Mouse (Mus musculus) hindbrain, postnatal 0 days (tissue): ENCODE measurements around the gene Sit1. TPM values are rescaled to one million over a fixed set of nuclear protein-coding genes. Genes with fewer than 3 reads are reported as not detected.

Experiments used
- ATAC-seq: fragments of 200-750 bp; cut with Nextera tagmentation; 2 replicates; pipeline ENCODE4 v1.8.0; 2017; ENCODE audit warnings: mild to moderate bottlenecking, moderate TSS enrichment, moderate library complexity
- DNase-seq: peaks from one replicate; pipeline ENCODE4 v3.0.0-alpha.2; 2015; ENCODE audit warnings: low spot score
- H3K27ac ChIP-seq: fragments of 300-500 bp; sonication (generic); 2 replicates; pipeline ENCODE4 v1.5.1; 2014; ENCODE audit warnings: mild to moderate bottlenecking
- H3K27me3 ChIP-seq: fragments of 300-500 bp; sonication (generic); 2 replicates; pipeline ENCODE4 v1.6.1; 2014; ENCODE audit warnings: low read length, mixed read lengths; ENCODE audit not compliant: insufficient read depth
- H3K36me3 ChIP-seq: fragments of 300-500 bp; sonication (generic); 2 replicates; pipeline ENCODE4 v1.6.1; 2014; ENCODE audit warnings: low read length, mixed read lengths; ENCODE audit not compliant: insufficient read depth
- H3K4me1 ChIP-seq: fragments of 300-500 bp; sonication (generic); 2 replicates; pipeline ENCODE4 v1.6.1; 2014; ENCODE audit warnings: antibody characterized with exemption, low read length, mixed read lengths; ENCODE audit not compliant: insufficient read depth
- H3K4me2 ChIP-seq: fragments of 300-500 bp; sonication (generic); 2 replicates; pipeline ENCODE4 v1.6.1; 2014; ENCODE audit warnings: low read depth, mild to moderate bottlenecking, low read length, moderate library complexity, mixed read lengths
- H3K4me3 ChIP-seq: fragments of 300-500 bp; sonication (generic); 2 replicates; pipeline ENCODE4 v1.5.1; 2014; ENCODE audit warnings: low read length
- H3K9ac ChIP-seq: fragments of 300-500 bp; sonication (generic); replicated peaks from 2 replicates; pipeline ENCODE4 v1.6.1; 2014; ENCODE audit warnings: mild to moderate bottlenecking, low read length, moderate library complexity, mixed read lengths
- H3K9me3 ChIP-seq: fragments of 300-500 bp; sonication (generic); 2 replicates; pipeline ENCODE4 v1.6.1; 2016; ENCODE audit warnings: low read length, mixed read lengths
- CTCF ChIP-seq: IDR thresholded peaks from 2 replicates; pipeline ENCODE4 v1.5.1; 2016; ENCODE audit warnings: antibody characterized with exemption, control low read depth, low read depth
- WGBS: fragments of 180-500 bp; shearing (Covaris S2); extraction: QIAGEN DNeasy Blood & Tissue Kit; methylation state at CpG from one replicate; pipeline ENCODE4 v1.1.7; 2014; 5-methylcytosine and 5-hydroxymethylcytosine counted together
- polyA plus RNA-seq: library from polyadenylated mRNA; unstranded; fragments of >200 nt; fragmentation: Nextera tagmentation; extraction: Ambion mirVana; gene quantifications from 2 replicates; pipeline ENCODE4 v1.2.1, GENCODE M21; 2015
- total RNA-seq: library from RNA; depleted of rRNA; stranded (reverse); fragments of >200 nt; gene quantifications from 2 replicates; pipeline ENCODE4 v1.2.3, GENCODE M21; 2014

Sit1 gene
- total and polyA plus RNA-seq, 2 experiments from 2014 or later = not detected

DNA sequence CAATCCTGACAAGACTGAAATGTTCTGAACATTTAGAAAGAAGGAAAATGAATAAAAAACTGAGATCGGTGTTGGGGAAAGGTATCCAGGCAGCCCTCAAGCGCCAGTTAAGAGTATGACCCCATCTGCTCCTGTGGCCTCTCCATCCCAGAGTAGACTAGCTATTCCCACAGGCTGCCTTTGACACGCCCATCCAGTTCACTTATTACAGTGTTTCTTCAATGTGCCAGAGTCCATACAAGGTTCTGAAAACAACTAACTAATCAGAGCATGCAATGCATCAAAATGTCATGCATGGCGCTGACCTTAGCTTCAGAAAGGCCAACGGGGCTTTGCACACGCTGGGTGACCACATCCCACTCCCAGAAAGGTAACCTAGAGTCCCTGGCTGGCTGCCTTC, 20.0 kb upstream of the Sit1 start:
- H3K9me3 ChIP-seq = no peaks in the 10 kb centered on the region
- no peak for TF ChIP-seq CTCF
- no peak overlapping the region for H3K27ac ChIP-seq
- H3K4me2 ChIP-seq = no peak overlapping the region
- ATAC-seq = no peak
- no peak for DNase-seq
- H3K4me1 ChIP-seq = peaks cover under 1% of the 10 kb centered on the region; the same call in 1 of the 2 replicates
- H3K27me3 ChIP-seq = no peaks in the 10 kb centered on the region
- H3K9ac ChIP-seq = no peak overlapping the region
- no peak overlapping the region for H3K4me3 ChIP-seq
- no peaks in the 10 kb centered on the region for H3K36me3 ChIP-seq
- WGBS = 78% methylated on average over 6 of the region's 6 CpGs

DNA sequence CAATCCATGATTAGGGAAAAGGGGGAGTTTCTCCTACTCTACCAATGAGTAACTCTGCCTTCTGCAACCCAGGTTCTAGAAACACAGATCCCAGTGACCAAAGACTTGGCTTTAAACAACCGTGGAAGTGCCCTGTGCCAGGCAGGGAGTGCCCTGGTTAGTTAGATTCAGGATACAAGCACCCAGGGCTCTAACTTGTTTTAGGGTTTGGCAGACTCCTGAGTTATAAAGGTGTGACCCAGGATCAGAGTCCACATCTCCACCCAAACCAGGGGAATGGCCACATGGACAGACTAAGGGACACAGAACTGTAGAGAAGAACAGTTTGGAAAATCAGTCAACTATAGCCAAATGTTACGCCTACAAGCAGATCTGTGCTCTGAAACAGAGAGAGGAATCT, 19.5 kb upstream of the Sit1 start:
- ATAC-seq = no peak
- H3K4me3 ChIP-seq = no peak overlapping the region
- no peak for TF ChIP-seq CTCF
- 83% methylated on average over 2 of the region's 2 CpGs for WGBS
- no peaks in the 10 kb centered on the region for H3K9me3 ChIP-seq
- H3K27me3 ChIP-seq = no peaks in the 10 kb centered on the region
- H3K4me1 ChIP-seq = no peaks in the 10 kb centered on the region
- no peak for DNase-seq
- H3K27ac ChIP-seq = no peak overlapping the region
- H3K4me2 ChIP-seq = no peak overlapping the region
- no peaks in the 10 kb centered on the region for H3K36me3 ChIP-seq
- H3K9ac ChIP-seq = no peak overlapping the region

DNA sequence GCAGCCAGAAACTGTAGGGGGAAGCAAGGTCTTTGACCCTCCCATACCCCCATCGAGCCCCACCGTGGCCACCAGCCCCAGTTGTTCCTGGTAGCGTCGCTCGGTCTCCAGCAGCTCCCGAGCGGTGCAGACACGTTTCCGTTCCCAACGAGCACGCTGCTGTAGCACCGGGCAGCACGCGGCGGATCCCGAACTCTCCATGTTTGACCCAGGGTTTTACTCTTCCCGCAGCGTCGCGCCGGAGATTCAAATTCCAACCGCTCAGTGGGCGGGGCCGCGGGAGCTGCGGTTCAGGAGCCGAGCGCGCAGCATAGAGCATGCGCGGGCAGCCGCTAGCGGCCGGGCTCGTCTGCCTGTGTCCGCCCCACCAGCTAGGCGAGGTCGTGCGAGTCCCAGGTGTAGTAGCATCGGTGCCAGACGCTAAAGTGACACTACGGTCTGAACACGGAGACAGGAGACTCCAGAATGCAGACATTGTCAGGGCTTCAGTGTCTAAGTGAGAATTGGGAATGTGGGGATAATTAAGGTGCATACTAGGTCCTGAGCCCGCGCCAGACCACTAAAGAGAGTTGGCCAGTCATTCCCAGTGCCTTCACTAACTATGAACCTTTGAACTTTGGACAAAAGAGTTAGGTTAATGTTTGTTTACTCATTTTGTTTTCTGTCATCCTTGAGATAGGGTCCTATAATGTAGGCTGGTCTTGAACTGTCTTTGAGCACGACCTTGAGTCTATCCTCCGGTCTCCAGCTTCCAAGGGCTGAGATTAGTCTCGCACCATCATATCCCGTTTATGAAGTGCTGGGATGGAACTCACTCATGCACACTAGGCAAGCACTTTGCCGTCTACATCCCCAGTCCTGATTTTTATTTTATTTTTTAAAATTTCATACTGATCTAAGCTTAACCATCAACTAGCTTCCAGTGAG, 16.1 kb upstream of the Sit1 start, which contains the start of gene Arhgef39:
Gene Arhgef39 (minus strand): TSS at position 289 of the 927 bp plus-strand sequence.
- WGBS = 7% methylated on average over 50 of the region's 50 CpGs
- Histone ChIP-seq H3K36me3 (no peaks in the 10 kb centered on the region; the same call in 1 of the 2 replicates), H3K4me3 (peak within 1 kb of the TSS; percentile 61), H3K27me3 (no peaks in the 10 kb centered on the region), H3K9me3 (no peaks in the 10 kb centered on the region), H3K4me2 (peak within 1 kb of the TSS; percentile 82), H3K27ac (no peak within 1 kb of the TSS), H3K4me1 (no peaks in the 10 kb centered on the region; the same call in 1 of the 2 replicates), H3K9ac (peak within 1 kb of the TSS; percentile 43)
- TF ChIP-seq CTCF = no peak
- ATAC-seq = peak; percentile 86
- DNase-seq = peak; percentile 92

DNA sequence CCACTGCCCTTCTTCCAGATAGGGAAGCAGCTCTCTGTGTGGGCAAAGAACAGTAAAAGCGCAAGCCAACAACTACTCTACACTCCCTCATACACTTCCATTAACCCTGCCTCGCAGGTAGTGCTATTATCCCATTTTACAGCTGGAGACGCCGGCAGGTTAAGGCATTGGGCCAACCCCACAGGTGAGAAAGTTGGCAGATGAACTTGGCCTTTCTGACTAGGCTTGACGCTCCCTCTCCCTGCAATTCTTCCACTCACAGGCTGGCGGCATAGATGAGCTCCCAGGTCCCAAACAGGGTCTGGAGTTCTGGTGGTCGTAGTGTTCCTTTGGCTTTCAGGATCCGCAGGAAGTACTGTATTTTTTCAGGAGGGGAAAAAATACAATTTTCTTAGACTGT, 15.4 kb upstream of the Sit1 start:
- 15% methylated on average over 8 of the region's 8 CpGs for WGBS
- Histone ChIP-seq H3K9ac (peak overlapping the region; percentile 43; the same call in 1 of the 2 replicates), H3K4me2 (peak overlapping the region; percentile 82), H3K9me3 (no peaks in the 10 kb centered on the region), H3K36me3 (no peaks in the 10 kb centered on the region; the same call in 1 of the 2 replicates), H3K4me1 (peaks cover 4% of the 10 kb centered on the region), H3K27ac (no peak overlapping the region), H3K4me3 (peak overlapping the region; percentile 61), H3K27me3 (no peaks in the 10 kb centered on the region)
- peak; percentile 47 for DNase-seq
- peak; percentile 65 for TF ChIP-seq CTCF
- ATAC-seq = no peak

DNA sequence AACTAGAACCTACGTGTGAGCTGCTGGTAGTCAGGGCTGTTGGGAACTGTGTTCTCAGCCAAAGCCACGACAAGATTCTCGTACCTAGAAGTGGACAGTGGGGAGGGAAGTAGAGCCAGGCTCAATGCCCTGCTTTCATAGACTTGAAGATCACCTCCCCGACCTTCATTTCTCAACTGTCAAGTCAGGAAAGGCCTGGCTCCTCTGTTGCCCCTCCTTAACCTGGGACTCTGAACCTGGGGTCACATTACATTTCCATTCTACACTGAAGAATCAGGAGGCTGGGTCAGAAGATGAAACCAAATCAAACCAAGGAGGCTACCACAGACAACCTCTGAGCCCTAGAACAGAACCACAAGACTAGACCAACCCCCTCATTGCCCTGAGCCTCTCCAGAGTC, 14.4 kb upstream of the Sit1 start:
- no peak for DNase-seq
- WGBS = 80% methylated on average over 4 of the region's 4 CpGs
- Histone ChIP-seq H3K27me3 (no peaks in the 10 kb centered on the region), H3K9me3 (no peaks in the 10 kb centered on the region), H3K4me2 (peak overlapping the region; percentile 82; the same call in 1 of the 2 replicates), H3K9ac (no peak overlapping the region), H3K27ac (no peak overlapping the region), H3K4me3 (no peak overlapping the region), H3K36me3 (no peaks in the 10 kb centered on the region; the same call in 1 of the 2 replicates), H3K4me1 (peaks cover 4% of the 10 kb centered on the region)
- no peak for TF ChIP-seq CTCF
- ATAC-seq = no peak

DNA sequence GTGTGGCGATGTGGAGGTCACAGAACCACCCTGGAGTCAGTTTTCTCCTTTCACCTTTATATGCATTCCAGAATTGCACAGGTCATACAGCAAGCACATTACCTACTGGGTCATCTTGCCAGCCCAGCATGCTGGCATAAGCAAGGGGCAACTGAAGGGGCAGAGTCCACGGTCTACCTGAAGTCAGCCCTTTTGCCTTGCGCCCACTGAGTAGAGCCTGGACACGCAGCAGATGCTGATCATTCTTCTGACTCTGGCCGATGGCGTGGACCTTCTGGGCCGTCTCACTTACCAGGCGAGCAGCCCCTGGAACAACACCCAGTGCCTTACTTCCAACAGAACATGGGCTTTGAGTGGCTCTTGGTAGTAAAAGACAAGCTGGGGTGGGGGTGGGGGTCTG, 13.9 kb upstream of the Sit1 start:
- H3K27me3 ChIP-seq = no peaks in the 10 kb centered on the region
- no peak overlapping the region for H3K9ac ChIP-seq

More for the DNA sequence above, 13.9 kb upstream of the Sit1 start:
- DNase-seq = no peak
- ATAC-seq = no peak
- Histone ChIP-seq H3K27ac (no peak overlapping the region), H3K4me2 (no peak overlapping the region), H3K36me3 (no peaks in the 10 kb centered on the region; the same call in 1 of the 2 replicates), H3K4me3 (no peak overlapping the region), H3K4me1 (peaks cover 4% of the 10 kb centered on the region), H3K9me3 (no peaks in the 10 kb centered on the region)
- no peak for TF ChIP-seq CTCF
- 93% methylated on average over 8 of the region's 8 CpGs for WGBS
